In the genomic region with DNA sequence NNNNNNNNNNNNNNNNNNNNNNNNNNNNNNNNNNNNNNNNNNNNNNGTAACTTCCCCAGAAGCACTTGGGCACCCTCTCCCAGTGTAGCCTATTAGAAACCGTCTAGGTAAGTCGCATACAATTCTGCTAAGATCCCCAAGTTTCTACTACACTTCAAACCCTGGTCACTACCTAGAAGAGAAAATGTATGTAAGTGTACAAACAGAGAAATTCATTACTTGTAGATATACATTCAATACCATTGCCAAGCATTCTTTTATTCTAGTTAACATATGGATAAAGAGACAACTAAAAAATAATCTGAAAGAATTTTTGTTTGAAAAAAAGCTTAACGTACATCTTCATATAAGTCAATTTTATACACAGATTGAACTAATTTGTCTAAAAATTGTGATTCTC, we compare ENCODE assay signal across 23 mouse cellular contexts. TPM values are rescaled to one million over a fixed set of nuclear protein-coding genes. Genes with fewer than 3 reads are reported as not detected.
DNase-seq lines count a peak whose midpoint lies in the region; ATAC-seq and TF ChIP-seq lines count a peak whose summit lies in the region.
"Had no signal": no experiment of that assay in that cellular context is flagged by ENCODE, and none has a peak within 500 bp of the region (broad histone marks: within the 10 kb centered on the region; RNA-seq: fewer than 3 reads in every experiment).

No protein-coding gene starts in this region.

- H3K27ac ChIP-seq in MEL (ENCODE audit: control insufficient read depth, low read depth, low read length), result no peak overlapping the region
- no peak overlapping the region for H3K27ac ChIP-seq in neural tube, embryonic 15.5 days (replicated peaks)
- H3K27ac ChIP-seq: embryonic facial prominence, embryonic 13.5 days; embryonic facial prominence, embryonic 15.5 days; forebrain, embryonic 10.5 days; forebrain, embryonic 12.5 days had no signal

- no peak for ATAC-seq in neural tube, embryonic 15.5 days (ENCODE audit: low FRiP score)
- ATAC-seq: forebrain, embryonic 14.5 days; forebrain, embryonic 16.5 days had no signal

- no peak overlapping the region for H3K4me3 ChIP-seq in MEL (ENCODE audit: control insufficient read depth in 1 of 2, insufficient read depth in 1 of 2, low read depth in 2 of 2, low read length in 2 of 2)
- no peak overlapping the region for H3K4me3 ChIP-seq in neural tube, embryonic 15.5 days (replicated peaks)
- H3K4me3 ChIP-seq: embryonic facial prominence, embryonic 13.5 days; embryonic facial prominence, embryonic 15.5 days; erythroblast, embryonic 14.5 days; forebrain, embryonic 10.5 days; forebrain, embryonic 12.5 days had no signal

- TF ChIP-seq POLR2A in MEL (IDR thresholded peaks at IDR 0.05; ENCODE audit: control insufficient read depth in 1 of 2, insufficient read depth in 1 of 2, low read depth in 1 of 2, low read length in 2 of 2, poor library complexity in 1 of 2), result no peak

- TF ChIP-seq EP300 in MEL (IDR thresholded peaks at IDR 0.05; ENCODE audit: low read depth in 1 of 2, low read length in 2 of 2), result no peak

- H3K36me3 ChIP-seq in MEL (ENCODE audit: control insufficient read depth in 1 of 2, insufficient read depth in 2 of 2, low read length in 2 of 2), result peaks cover 0 to 39% of the 10 kb centered on the region in 2 experiments; a peak in 2 of 4 replicates
- H3K36me3 ChIP-seq in neural tube, embryonic 15.5 days, result no peaks in the 10 kb centered on the region
- H3K36me3 ChIP-seq: embryonic facial prominence, embryonic 13.5 days; embryonic facial prominence, embryonic 15.5 days; forebrain, embryonic 12.5 days had no signal

- H3K27me3 ChIP-seq in MEL (ENCODE audit: control insufficient read depth in 1 of 2, insufficient read depth in 2 of 2, low read length in 2 of 2), result no peaks in the 10 kb centered on the region
- H3K27me3 ChIP-seq in neural tube, embryonic 15.5 days (replicated peaks), result no peaks in the 10 kb centered on the region
- H3K27me3 ChIP-seq: embryonic facial prominence, embryonic 13.5 days; embryonic facial prominence, embryonic 15.5 days; forebrain, embryonic 12.5 days had no signal

- DNase-seq in heart, adult 11 months, result peak; percentile 23
- DNase-seq in heart, postnatal 14 days, result no peak
- DNase-seq in 3T3-L1 (ENCODE audit: low read depth, low spot score), result peak; percentile 11
- peak; percentile 38 for DNase-seq in MEL (ENCODE audit: low read depth, low spot score)
- DNase-seq: adrenal gland, adult 2 months; adrenal gland, postnatal 10 days; adrenal gland, postnatal 25 days; cerebellum, adult 11 months; cerebellum, adult 18-20 months; cerebellum, adult 8-10 months; cerebellum, adult 9-11 months; cerebellum, postnatal 14 days; cerebellum, postnatal 36 days; embryo, embryonic 11 days had no signal

- H3K9me3 ChIP-seq in MEL (replicated peaks; ENCODE audit: insufficient read depth, low read length), result no peaks in the 10 kb centered on the region
- no peaks in the 10 kb centered on the region for H3K9me3 ChIP-seq in neural tube, embryonic 15.5 days (replicated peaks)
- H3K9me3 ChIP-seq: embryonic facial prominence, embryonic 13.5 days; embryonic facial prominence, embryonic 15.5 days; forebrain, embryonic 10.5 days; forebrain, embryonic 12.5 days; G1E had no signal

- no peak for TF ChIP-seq RAD21 in MEL (IDR thresholded peaks at IDR 0.05; ENCODE audit: low read depth, low read length)

- no peak for TF ChIP-seq CTCF in MEL (IDR thresholded peaks at IDR 0.05 in 2 of 3, conservative IDR thresholded peaks at IDR 0.05 in 1 of 3; ENCODE audit: control insufficient read depth in 1 of 3, insufficient read depth in 1 of 3, low read depth in 2 of 3, low read length in 3 of 3, poor library complexity in 1 of 3, severe bottlenecking in 1 of 3)

- 78% methylated on average over 3 of the region's 3 CpGs for WGBS in neural tube, embryonic 15.5 days

- H3K4me1 ChIP-seq in MEL (ENCODE audit: control insufficient read depth in 1 of 2, insufficient read depth in 2 of 2, low read length in 2 of 2), result peaks cover 14 to 15% of the 10 kb centered on the region in 2 experiments
- H3K4me1 ChIP-seq in neural tube, embryonic 15.5 days, result peaks cover 28% of the 10 kb centered on the region

- intact Hi-C loops in heart, postnatal 14 days (cut with DNase I), result loop anchor here (10.0 kb wide), 1 partner anchor 383 kb away; a partner anchor contains a TSS

- no peak overlapping the region for H3K4me2 ChIP-seq in neural tube, embryonic 15.5 days
- H3K4me2 ChIP-seq: embryonic facial prominence, embryonic 15.5 days; forebrain, embryonic 12.5 days had no signal

- peaks cover 71% of the 10 kb centered on the region for H3K79me2 ChIP-seq in MEL (ENCODE audit: control insufficient read depth, insufficient read depth, low read length, poor library complexity)

- no peak overlapping the region for H3K9ac ChIP-seq in MEL (ENCODE audit: control insufficient read depth, low read depth, low read length, poor library complexity, severe bottlenecking)
- H3K9ac ChIP-seq in neural tube, embryonic 15.5 days (replicated peaks), result no peak overlapping the region
- H3K9ac ChIP-seq: embryonic facial prominence, embryonic 13.5 days; embryonic facial prominence, embryonic 15.5 days; forebrain, embryonic 12.5 days had no signal

TF ChIP-seq in MEL, 35 proteins besides CTCF, POLR2A, EP300 and RAD21:
- TF ChIP-seq MEF2A (IDR thresholded peaks at IDR 0.05; ENCODE audit: extremely low read depth, insufficient replicate concordance, low read depth, low read length, poor library complexity, severe bottlenecking), result no peak
- no peak for TF ChIP-seq RCOR1 (IDR thresholded peaks at IDR 0.05; ENCODE audit: low read depth, low read length)
- TF ChIP-seq MAX (IDR thresholded peaks at IDR 0.05; ENCODE audit: low read length), result no peak
- TF ChIP-seq MAZ (IDR thresholded peaks at IDR 0.05; ENCODE audit: low read depth, low read length), result no peak
- TF ChIP-seq POLR2AphosphoS2 (IDR thresholded peaks at IDR 0.05; ENCODE audit: low read length), result no peak
- no peak for TF ChIP-seq USF2 (IDR thresholded peaks at IDR 0.05; ENCODE audit: borderline replicate concordance in 1 of 2, insufficient read depth in 1 of 2, low read depth in 1 of 2, low read length in 2 of 2)
- no peak for TF ChIP-seq SMC3 (IDR thresholded peaks at IDR 0.05; ENCODE audit: low read depth, low read length)
- no peak for TF ChIP-seq USF1 (IDR thresholded peaks at IDR 0.05; ENCODE audit: low read depth, low read length)
- TF ChIP-seq TCF12 (IDR thresholded peaks at IDR 0.05; ENCODE audit: low read depth, low read length), result no peak
- TF ChIP-seq ETS1 (IDR thresholded peaks at IDR 0.05; ENCODE audit: low read depth, low read length), result no peak
- TF ChIP-seq TBP (IDR thresholded peaks at IDR 0.05; ENCODE audit: low read depth, low read length), result no peak
- no peak for TF ChIP-seq KAT2A (conservative IDR thresholded peaks at IDR 0.05; ENCODE audit: low read depth, low read length)
- TF ChIP-seq MAFK (IDR thresholded peaks at IDR 0.05; ENCODE audit: borderline replicate concordance, low read depth, low read length), result no peak
- no peak for TF ChIP-seq MYC (IDR thresholded peaks at IDR 0.05; ENCODE audit: low read depth, low read length)
- no peak for TF ChIP-seq GATA1 (IDR thresholded peaks at IDR 0.05; ENCODE audit: low read depth, low read length)
- TF ChIP-seq GABPA (IDR thresholded peaks at IDR 0.05; ENCODE audit: low read depth, low read length), result no peak
- TF ChIP-seq ZC3H11A (IDR thresholded peaks at IDR 0.05; ENCODE audit: low read depth, low read length), result no peak
- no peak for TF ChIP-seq NRF1 (IDR thresholded peaks at IDR 0.05; ENCODE audit: insufficient read depth, low read depth, low read length, poor library complexity, severe bottlenecking)
- TF ChIP-seq TAL1 (IDR thresholded peaks at IDR 0.05; ENCODE audit: low read length), result no peak
- TF ChIP-seq SIN3A (IDR thresholded peaks at IDR 0.05; ENCODE audit: low read length), result no peak; the same call in 1 of the 2 replicates

RNA-seq across cellular contexts. Expression of a gene that starts 3.1 kb away (rescaled TPM):
- 10 to 100 TPM; 40.7 to 41.4 TPM for total RNA-seq in heart, postnatal 14 days (2021)
- total RNA-seq in MEL (2012; rRNA removed), result 9.4 and 14.1 TPM in 2 replicates
- polyA plus RNA-seq in MEL (2012; ENCODE audit: insufficient read depth in 1 of 2, insufficient read length in 2 of 2, low read depth in 1 of 2, low replicate concordance in 2 of 2, missing spikeins in 1 of 2), result 10 to 100 TPM; 17.5 to 91.4 TPM
- polyA plus RNA-seq in neural tube, embryonic 15.5 days (2015; fragmentation: Nextera tagmentation; extraction: Ambion mirVana), result 22.8 and 28.4 TPM in 2 replicates

Comparison
In these comparisons a context has a peak if more than half of its experiments do, and no peak if none do; other contexts are left out.
1. DNase-seq: peak in heart, adult 11 months (single experiment), 3T3-L1 (single experiment) and MEL (single experiment); none in heart, postnatal 14 days (0 of 2).